Mouse (Mus musculus) bone marrow, adult 2 months (tissue): Measurements from ENCODE around the gene Glod4.

Experiments used
- CTCF ChIP-seq: fragments of 200-500 bp; IDR thresholded peaks from 2 replicates; pipeline ENCODE4 v1.5.1; 2011; ENCODE audit warnings: low read length, control low read depth; ENCODE audit not compliant: control insufficient read depth, insufficient read depth
- POLR2A ChIP-seq: fragments of 200-500 bp; IDR thresholded peaks from 2 replicates; pipeline ENCODE4 v1.6.1; 2011; ENCODE audit warnings: low read depth, mild to moderate bottlenecking, control low read depth, low read length, borderline replicate concordance; ENCODE audit not compliant: control insufficient read depth

DNA sequence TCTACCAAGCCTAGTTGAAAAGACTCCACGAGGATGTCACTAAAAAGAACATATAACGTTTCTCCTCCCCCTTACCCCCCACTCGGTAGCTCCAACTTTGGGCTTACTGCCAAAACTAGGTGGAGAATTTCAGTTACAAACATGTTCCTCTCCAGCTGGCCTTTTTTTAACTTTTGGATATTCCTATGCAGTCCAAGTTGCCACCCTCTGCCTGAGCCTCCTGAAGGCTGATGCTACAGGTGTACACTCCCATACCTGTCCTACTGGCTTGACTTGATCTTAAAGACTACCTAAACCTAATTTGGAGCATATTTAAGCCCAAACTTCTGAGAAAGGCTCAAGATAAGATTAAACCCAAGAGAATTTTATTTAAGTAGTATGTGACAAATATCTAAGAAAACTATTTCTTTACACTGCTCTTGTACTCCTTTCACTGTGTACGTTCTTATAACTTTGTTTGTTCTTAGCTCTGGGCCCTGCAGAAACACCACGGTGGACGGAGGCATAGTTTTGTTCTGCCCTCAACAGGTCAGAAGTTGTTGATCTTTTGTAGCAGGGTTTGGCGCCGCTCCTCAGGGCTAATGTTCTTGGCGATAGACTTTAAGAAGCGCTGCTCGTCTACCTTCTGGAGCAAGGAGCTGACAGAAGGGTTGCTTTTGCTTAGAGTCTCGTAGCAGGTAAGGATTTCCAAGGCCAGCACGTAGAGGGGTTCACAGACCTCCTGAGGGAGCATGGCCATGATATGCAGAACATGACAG, 33.1 kb downstream of the Glod4 start:
- TF ChIP-seq POLR2A: no peak
- TF ChIP-seq CTCF: no peak
